Mouse (Mus musculus) CH12.LX (cell line): ENCODE data around the gene Gm10666. TPM values are rescaled to one million over a fixed set of nuclear protein-coding genes. Genes with fewer than 3 reads are reported as not detected.
"Not testable (repeated sequence)": the region's sequence is repeated elsewhere in the genome, so short reads cannot be mapped to it uniquely, and the experiment has no call there.

Experiments used
- DNase-seq: peaks from one replicate; pipeline ENCODE4 v3.0.0-alpha.2; 2013; ENCODE audit errors: extremely low read depth
- H3K27ac ChIP-seq: 2 replicates; pipeline ENCODE4 v1.5.1; 2012; ENCODE audit warnings: low read depth, mild to moderate bottlenecking, control low read depth, moderate library complexity; ENCODE audit not compliant: insufficient read depth
- H3K27me3 ChIP-seq: replicated peaks from 2 replicates; pipeline ENCODE3; 2012; ENCODE audit warnings: inconsistent platforms
- H3K36me3 ChIP-seq, 2 experiments: replicated peaks in 1 of 2; 2 replicates each; pipeline versions ENCODE3 to v1.6.1; 2012; ENCODE audit warnings: inconsistent platforms in 1 of 2, low read length in 1 of 2, mild to moderate bottlenecking in 1 of 2, mixed read lengths in 1 of 2, moderate library complexity in 1 of 2; ENCODE audit not compliant: control insufficient read depth in 1 of 2, insufficient read depth in 1 of 2
- H3K4me1 ChIP-seq, 2 experiments: 2 replicates each; pipeline ENCODE4 v1.6.1; 2012; ENCODE audit warnings: inconsistent platforms in 1 of 2, moderate library complexity in 1 of 2; ENCODE audit not compliant: insufficient read depth in 2 of 2, control insufficient read depth in 1 of 2
- H3K4me2 ChIP-seq: 2 replicates; pipeline ENCODE4 v1.6.1; 2012; ENCODE audit warnings: low read depth, mild to moderate bottlenecking, control low read depth; ENCODE audit not compliant: poor library complexity, insufficient read depth, severe bottlenecking
- H3K4me3 ChIP-seq, 3 experiments: fragments of 150-350 bp in 1 of 3; sonication (generic) in 1 of 3; replicated peaks in 1 of 3; 2 replicates each; pipeline versions ENCODE3 to v1.5.1; 2011 to 2012; ENCODE audit warnings: low read depth in 2 of 3, low read length in 2 of 3, mild to moderate bottlenecking in 2 of 3, moderate library complexity in 2 of 3, control low read depth in 1 of 3, improper control_type of control experiment in 1 of 3, inconsistent platforms in 1 of 3, mixed read lengths in 1 of 3; ENCODE audit not compliant: poor library complexity in 1 of 3
- H3K79me2 ChIP-seq: replicated peaks from 2 replicates; pipeline ENCODE4 v1.6.1; 2012; ENCODE audit warnings: mild to moderate bottlenecking, moderate library complexity; ENCODE audit not compliant: control insufficient read depth, poor library complexity, insufficient read depth, severe bottlenecking; ENCODE audit errors: extremely low read depth
- H3K9ac ChIP-seq: 2 replicates; pipeline ENCODE4 v1.6.1; 2012; ENCODE audit warnings: low read depth, mild to moderate bottlenecking, control low read depth, moderate library complexity; ENCODE audit not compliant: insufficient read depth
- H3K9me3 ChIP-seq: replicated peaks from 2 replicates; pipeline ENCODE3; 2012; ENCODE audit warnings: low read length, inconsistent platforms, mixed read lengths
- dilution Hi-C: fragments of 300-500 bp; cut with MboI; formaldehyde crosslinking; loops from 2 replicates; pipeline ENCODE4 v1.14.3; 2020; ENCODE audit warnings: low sequenced_read_pairs; ENCODE audit not compliant: extremely low pct_unique_long_range_greater_than_20kb, extremely low pct_ligation_motif_present
- in situ Hi-C: fragments of 300-500 bp; cut with MboI; formaldehyde crosslinking; loops from 3 replicates; pipeline ENCODE4 v1.14.3; 2019; ENCODE audit warnings: low sequenced_read_pairs, low pct_ligation_motif_present, low pct_unique_long_range_greater_than_20kb, mixed read lengths
- polyA plus RNA-seq: library from polyadenylated mRNA; unstranded; fragments of >175 nt; gene quantifications from 2 replicates; pipeline ENCODE4 v1.2.1, GENCODE M21; 2012; ENCODE audit warnings: low read depth; ENCODE audit not compliant: insufficient read length
- total RNA-seq, 2 experiments: library from RNA; depleted of rRNA; stranded (reverse); fragments of 300-350 nt in 1 of 2; fragments of >200 nt in 1 of 2; gene quantifications; 2 replicates each; pipeline ENCODE4 v1.2.3; 2012 to 2014

The Gm10666 gene
- total RNA-seq (2012; rRNA removed) (not detected in 2 replicates), total RNA-seq (2014; rRNA removed) (not detected in 2 replicates), polyA plus RNA-seq (not detected in 2 replicates)

- DNase-seq, H3K9me3 ChIP-seq, H3K27ac ChIP-seq, H3K36me3 ChIP-seq, H3K4me3 ChIP-seq, dilution Hi-C loops, H3K4me2 ChIP-seq, H3K27me3 ChIP-seq, H3K4me1 ChIP-seq, in situ Hi-C loops, H3K9ac ChIP-seq, H3K79me2 ChIP-seq: not testable (repeated sequence)
These were observed at the start of gene Gm10666 for GRCm38 (mm10) chr7:22134641-22135040. TSS of gene Gm10666 (minus strand) at chr7:22134741.

GRCm38 (mm10) chr7:22163935-22164334 is 29.4 kb upstream of the Gm10666 start, which contains the start of gene Vmn1r142:
TSS of gene Vmn1r142 (minus strand) at chr7:22164035.
- dilution Hi-C loops, H3K4me3 ChIP-seq, H3K36me3 ChIP-seq, DNase-seq, in situ Hi-C loops, H3K9ac ChIP-seq, H3K27ac ChIP-seq, H3K4me1 ChIP-seq, H3K9me3 ChIP-seq, H3K79me2 ChIP-seq, H3K27me3 ChIP-seq, H3K4me2 ChIP-seq: not testable (repeated sequence)

DNA sequence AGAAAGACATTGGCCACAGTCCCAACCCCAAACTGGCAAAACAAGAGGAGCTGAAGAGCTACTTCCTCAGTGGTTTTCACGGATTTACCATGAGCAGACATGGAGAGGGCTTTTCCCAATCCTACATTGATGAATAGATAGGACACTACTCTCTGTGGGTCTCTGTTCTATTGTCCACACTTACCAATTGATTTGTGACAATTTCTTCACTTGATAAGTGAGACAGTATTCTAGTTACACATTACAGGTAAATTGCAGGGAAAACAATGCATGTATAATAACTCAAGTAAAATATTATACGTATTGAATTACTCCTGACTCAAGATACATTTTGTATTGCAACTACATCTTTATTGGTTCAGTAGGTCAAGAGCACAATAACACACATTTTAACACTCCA is 16.4 kb downstream of the Gm10666 start, which contains the start of gene Gm16451:
TSS of gene Gm16451 (minus strand) at position 101 of the 400 bp plus-strand sequence.
- H3K79me2 ChIP-seq, dilution Hi-C loops, H3K27ac ChIP-seq: not testable (repeated sequence)

More for the DNA sequence above, 16.4 kb downstream of the Gm10666 start, which contains the start of gene Gm16451:
- H3K9me3 ChIP-seq, H3K36me3 ChIP-seq, H3K4me3 ChIP-seq, H3K27me3 ChIP-seq, in situ Hi-C loops, H3K4me2 ChIP-seq, H3K9ac ChIP-seq, DNase-seq, H3K4me1 ChIP-seq: not testable (repeated sequence)

Other genes starting within 250 kb of the Gm10666 start
- gene Gm5891, start 213.4 kb downstream of the Gm10666 start, total RNA-seq (2012; rRNA removed), result not detected in 2 replicates
- not detected in 2 replicates for gene Gm5891, start 213.4 kb downstream of the Gm10666 start, total RNA-seq (2014; rRNA removed)
- not detected in 2 replicates for gene Gm5891, start 213.4 kb downstream of the Gm10666 start, polyA plus RNA-seq
- gene Vmn1r137, start 140.2 kb downstream of the Gm10666 start, total RNA-seq (2012; rRNA removed), result not detected in 2 replicates
- not detected in 2 replicates for gene Vmn1r137, start 140.2 kb downstream of the Gm10666 start, total RNA-seq (2014; rRNA removed)
- gene Vmn1r137, start 140.2 kb downstream of the Gm10666 start, polyA plus RNA-seq, result not detected in 2 replicates
- gene Vmn1r138, start 105.8 kb downstream of the Gm10666 start, total RNA-seq (2012; rRNA removed), result not detected in 2 replicates
- not detected in 2 replicates for gene Vmn1r138, start 105.8 kb downstream of the Gm10666 start, total RNA-seq (2014; rRNA removed)
- gene Vmn1r138, start 105.8 kb downstream of the Gm10666 start, polyA plus RNA-seq, result not detected in 2 replicates
- gene Gm6176, start 78.4 kb downstream of the Gm10666 start, total RNA-seq (2012; rRNA removed), result not detected in 2 replicates
- gene Gm6176, start 78.4 kb downstream of the Gm10666 start, total RNA-seq (2014; rRNA removed), result not detected in 2 replicates
- gene Gm6176, start 78.4 kb downstream of the Gm10666 start, polyA plus RNA-seq, result not detected in 2 replicates
- not detected in 2 replicates for gene Vmn1r139, start 65.7 kb downstream of the Gm10666 start, total RNA-seq (2012; rRNA removed)
- not detected in 2 replicates for gene Vmn1r139, start 65.7 kb downstream of the Gm10666 start, total RNA-seq (2014; rRNA removed)
- not detected in 2 replicates for gene Vmn1r139, start 65.7 kb downstream of the Gm10666 start, polyA plus RNA-seq
- not detected in 2 replicates for gene Gm16451, start 16.5 kb downstream of the Gm10666 start, total RNA-seq (2012; rRNA removed)
- gene Gm16451, start 16.5 kb downstream of the Gm10666 start, total RNA-seq (2014; rRNA removed), result not detected in 2 replicates
- gene Gm16451, start 16.5 kb downstream of the Gm10666 start, polyA plus RNA-seq, result not detected in 2 replicates
- not detected in 2 replicates for gene Vmn1r142, start 29.3 kb upstream of the Gm10666 start, total RNA-seq (2012; rRNA removed)
- gene Vmn1r142, start 29.3 kb upstream of the Gm10666 start, total RNA-seq (2014; rRNA removed), result not detected in 2 replicates
- not detected in 2 replicates for gene Vmn1r142, start 29.3 kb upstream of the Gm10666 start, polyA plus RNA-seq
- gene Vmn1r143, start 54.6 kb upstream of the Gm10666 start, total RNA-seq (2012; rRNA removed), result not detected in 2 replicates
- gene Vmn1r143, start 54.6 kb upstream of the Gm10666 start, total RNA-seq (2014; rRNA removed), result not detected in 2 replicates
- not detected in 2 replicates for gene Vmn1r143, start 54.6 kb upstream of the Gm10666 start, polyA plus RNA-seq
- not detected in 2 replicates for gene Gm8653, start 66.5 kb upstream of the Gm10666 start, total RNA-seq (2012; rRNA removed)
- gene Gm8653, start 66.5 kb upstream of the Gm10666 start, total RNA-seq (2014; rRNA removed), result not detected in 2 replicates
- gene Gm8653, start 66.5 kb upstream of the Gm10666 start, polyA plus RNA-seq, result not detected in 2 replicates
- gene Gm8453, start 94.7 kb upstream of the Gm10666 start, total RNA-seq (2012; rRNA removed), result not detected in 2 replicates
- gene Gm8453, start 94.7 kb upstream of the Gm10666 start, total RNA-seq (2014; rRNA removed), result not detected in 2 replicates
- gene Gm8453, start 94.7 kb upstream of the Gm10666 start, polyA plus RNA-seq, result not detected in 2 replicates
- not detected in 2 replicates for gene Gm4187, start 195.0 kb upstream of the Gm10666 start, total RNA-seq (2012; rRNA removed)
- not detected in 2 replicates for gene Gm4187, start 195.0 kb upstream of the Gm10666 start, total RNA-seq (2014; rRNA removed)
- gene Gm4187, start 195.0 kb upstream of the Gm10666 start, polyA plus RNA-seq, result not detected in 2 replicates
- not detected in 2 replicates for gene Gm8660, start 236.3 kb upstream of the Gm10666 start, total RNA-seq (2012; rRNA removed)
- gene Gm8660, start 236.3 kb upstream of the Gm10666 start, total RNA-seq (2014; rRNA removed), result not detected in 2 replicates
- gene Gm8660, start 236.3 kb upstream of the Gm10666 start, polyA plus RNA-seq, result not detected in 2 replicates